Mouse (Mus musculus) liver, postnatal 0 days (tissue): Measurements from ENCODE around the gene Slc2a9.

Experiments
- CTCF ChIP-seq: sonication (generic); IDR thresholded peaks from 2 replicates; pipeline ENCODE4 v1.5.1; 2016; ENCODE audit warnings: antibody characterized with exemption, low read depth
- EP300 ChIP-seq: IDR thresholded peaks from 2 replicates; pipeline ENCODE4 v1.6.1; 2016; ENCODE audit warnings: antibody characterized with exemption, low read depth, mild to moderate bottlenecking

DNA sequence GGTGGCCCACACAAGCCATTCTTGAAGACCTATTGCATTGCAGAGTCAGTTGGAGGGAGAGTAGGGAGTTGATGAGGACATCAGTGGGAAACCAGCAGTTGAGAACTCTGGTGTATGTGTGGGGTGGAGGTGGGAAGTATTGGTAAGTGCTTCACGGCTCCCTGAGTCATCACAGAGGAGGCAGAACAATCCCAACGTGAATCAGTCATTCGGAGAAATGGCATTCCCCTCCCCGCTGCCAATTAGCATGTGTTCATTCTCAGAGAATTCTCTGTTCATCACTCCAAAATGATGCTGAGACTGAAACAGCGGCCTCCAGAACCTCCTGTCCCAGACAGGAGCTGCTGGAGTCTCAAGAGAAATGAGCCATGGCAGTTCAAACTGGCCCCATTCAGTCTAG is 138.5 kb downstream of the Slc2a9 start:
- TF ChIP-seq EP300 (no peak), CTCF (no peak)
